Mouse (Mus musculus) ES-Bruce4 (cell line): ENCODE results near the gene Hoxc6.

Source experiments
- CTCF ChIP-seq: IDR thresholded peaks from one replicate; pipeline ENCODE4 v1.8.1; 2011; ENCODE audit warnings: low read depth, low read length
- POLR2A ChIP-seq: IDR thresholded peaks from one replicate; pipeline ENCODE4 v1.8.1; 2011; ENCODE audit warnings: low read length; ENCODE audit not compliant: insufficient read depth

- TF ChIP-seq CTCF (no peak), POLR2A (no peak)
Observed at GRCm38 (mm10) chr15:103059393-103059992, 61.4 kb downstream of the Hoxc6 start.
